Mouse (Mus musculus) embryonic fibroblast, embryonic 13.5 days (primary cell): ENCODE data around the gene Stxbp5l.

ENCODE experiments used
- CTCF ChIP-seq: IDR thresholded peaks from 2 replicates; pipeline ENCODE4 v1.5.1; 2011; ENCODE audit warnings: mild to moderate bottlenecking, control low read depth, low read length, moderate library complexity, borderline replicate concordance; ENCODE audit not compliant: insufficient read depth
- POLR2A ChIP-seq: IDR thresholded peaks from 2 replicates; pipeline ENCODE4 v1.6.1; 2011; ENCODE audit warnings: low read depth, mild to moderate bottlenecking, control low read depth, low read length, moderate library complexity

DNA sequence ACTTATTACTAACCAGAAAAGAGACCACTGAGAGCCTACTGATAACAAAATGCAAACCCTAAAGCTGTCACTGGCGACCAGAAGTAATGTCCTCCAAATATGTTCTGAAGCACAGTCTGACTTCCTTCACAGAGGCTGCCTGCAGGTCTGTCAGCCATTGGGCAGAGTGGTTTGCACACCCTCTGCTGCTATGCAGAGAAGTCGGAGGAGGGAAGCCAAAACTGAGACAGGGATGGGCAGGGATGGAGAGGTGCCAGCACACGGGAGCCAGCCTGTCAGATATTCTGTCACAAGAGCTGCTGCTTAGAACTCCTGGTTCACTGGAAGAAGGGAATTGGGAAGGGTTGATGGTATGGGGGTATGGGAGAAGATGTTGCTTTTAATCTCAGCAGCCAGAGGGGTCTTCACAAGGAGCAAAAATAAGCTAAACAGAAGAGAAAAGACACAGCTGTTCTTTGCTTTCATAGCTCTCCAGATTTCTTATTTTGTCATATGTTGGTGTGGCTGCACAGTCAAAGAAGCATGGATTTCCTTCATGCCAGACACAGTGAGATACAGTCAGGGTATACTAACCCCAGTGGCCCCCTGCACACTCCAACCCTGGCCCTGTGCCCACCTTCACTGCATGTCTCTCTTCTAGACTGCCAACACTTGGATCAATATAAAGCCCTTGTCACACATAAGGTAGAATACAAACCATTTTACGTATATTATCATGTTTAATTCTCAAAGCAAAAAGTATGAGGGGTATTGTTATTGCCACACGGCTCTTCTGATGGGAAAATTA, 48.8 kb upstream of the Stxbp5l start:
- no peak for TF ChIP-seq CTCF
- TF ChIP-seq POLR2A, result no peak
